In genomic region chr10:122910798-122911225, GRCm38 (mm10) we compare ENCODE assay signal across 10 mouse cellular contexts.
A peak's percentile ranks its signal among the peaks of the same experiment; 100 is the strongest.
DNase-seq lines count a peak whose midpoint lies in the region; ATAC-seq and TF ChIP-seq lines count a peak whose summit lies in the region.
"Had no signal": no experiment of that assay in that cellular context is flagged by ENCODE, and none has a peak within 500 bp of the region (broad histone marks: within the 10 kb centered on the region; RNA-seq: fewer than 3 reads in every experiment).

No protein-coding gene starts in this region.

- H3K9ac ChIP-seq in hindbrain, embryonic 11.5 days (ENCODE audit: low read depth, low read length) = no peak overlapping the region
- no peak overlapping the region for H3K9ac ChIP-seq in hindbrain, embryonic 16.5 days (ENCODE audit: low read depth, low read length)
- no peak overlapping the region; the same call in 1 of the 2 replicates for H3K9ac ChIP-seq in embryonic facial prominence, embryonic 12.5 days
- H3K9ac ChIP-seq in kidney, postnatal 0 days (ENCODE audit: low read depth, low read length) = no peak overlapping the region
- H3K9ac ChIP-seq: liver, embryonic 14.5 days had no signal

- H3K27me3 ChIP-seq in hindbrain, embryonic 11.5 days (ENCODE audit: control insufficient read depth, insufficient read depth, low read length) = no peaks in the 10 kb centered on the region
- H3K27me3 ChIP-seq in hindbrain, embryonic 16.5 days (replicated peaks; ENCODE audit: control insufficient read depth, insufficient read depth, low read length) = no peaks in the 10 kb centered on the region
- no peaks in the 10 kb centered on the region for H3K27me3 ChIP-seq in embryonic facial prominence, embryonic 12.5 days
- no peaks in the 10 kb centered on the region for H3K27me3 ChIP-seq in kidney, postnatal 0 days (ENCODE audit: insufficient read depth, low read length)
- no peaks in the 10 kb centered on the region for H3K27me3 ChIP-seq in small intestine, adult 2 months (ENCODE audit: control insufficient read depth, insufficient read depth, low read length)

- H3K4me3 ChIP-seq in hindbrain, embryonic 11.5 days (ENCODE audit: low read depth, low read length) = no peak overlapping the region
- H3K4me3 ChIP-seq in hindbrain, embryonic 16.5 days (ENCODE audit: low read length) = no peak overlapping the region
- H3K4me3 ChIP-seq in embryonic facial prominence, embryonic 12.5 days = no peak overlapping the region
- no peak overlapping the region for H3K4me3 ChIP-seq in kidney, postnatal 0 days (replicated peaks; ENCODE audit: low read depth, low read length)
- H3K4me3 ChIP-seq in small intestine, adult 2 months (ENCODE audit: low read depth, low read length) = peak overlapping the region; percentile 10; the same call in 1 of the 2 replicates

- ATAC-seq in hindbrain, embryonic 11.5 days (ENCODE audit: low FRiP score) = peak; percentile 3; the same call in 1 of the 2 replicates
- no peak for ATAC-seq in hindbrain, embryonic 16.5 days
- ATAC-seq in embryonic facial prominence, embryonic 12.5 days (ENCODE audit: insufficient number of reproducible peaks, insufficient read depth, low FRiP score, low TSS enrichment) = no peak
- ATAC-seq in kidney, postnatal 0 days (replicated peaks; ENCODE audit: low FRiP score, low read depth) = peak; percentile 79

- no peak overlapping the region for H3K4me2 ChIP-seq in hindbrain, embryonic 11.5 days (replicated peaks; ENCODE audit: low read depth, low read length)
- no peak overlapping the region for H3K4me2 ChIP-seq in hindbrain, embryonic 16.5 days (ENCODE audit: low read length)
- peak overlapping the region; percentile 46 for H3K4me2 ChIP-seq in embryonic facial prominence, embryonic 12.5 days (replicated peaks)
- no peak overlapping the region for H3K4me2 ChIP-seq in kidney, postnatal 0 days (ENCODE audit: low read length)

- no peak for TF ChIP-seq POLR2A in small intestine, adult 2 months (IDR thresholded peaks at IDR 0.05; ENCODE audit: low read depth, low read length)

- H3K36me3 ChIP-seq in hindbrain, embryonic 11.5 days (ENCODE audit: control insufficient read depth, insufficient read depth, low read length) = no peaks in the 10 kb centered on the region
- H3K36me3 ChIP-seq in hindbrain, embryonic 16.5 days (ENCODE audit: control insufficient read depth, insufficient read depth, low read length) = no peaks in the 10 kb centered on the region
- no peaks in the 10 kb centered on the region for H3K36me3 ChIP-seq in embryonic facial prominence, embryonic 12.5 days
- H3K36me3 ChIP-seq in kidney, postnatal 0 days (ENCODE audit: insufficient read depth, low read length) = peaks cover 5% of the 10 kb centered on the region; the same call in 1 of the 2 replicates
- peaks cover 10% of the 10 kb centered on the region for H3K36me3 ChIP-seq in small intestine, adult 2 months (ENCODE audit: control insufficient read depth, insufficient read depth, low read length)

- DNase-seq in hindbrain, embryonic 11.5 days (ENCODE audit: low spot score) = no peak
- DNase-seq in kidney, postnatal 0 days (ENCODE audit: low spot score) = peak; percentile 84
- no peak for DNase-seq in layer of hippocampus, postnatal 25 days (ENCODE audit: extremely low spot score in 1 of 2, low spot score in 1 of 2)
- no peak for DNase-seq in gastrocnemius, adult 18-20 months (ENCODE audit: low spot score)
- DNase-seq in thymus, postnatal 25 days = no peak
- DNase-seq: adrenal gland, postnatal 14 days had no signal

- H3K9me3 ChIP-seq in hindbrain, embryonic 11.5 days (ENCODE audit: control insufficient read depth, low read length) = no peaks in the 10 kb centered on the region
- H3K9me3 ChIP-seq in hindbrain, embryonic 16.5 days (ENCODE audit: control insufficient read depth, low read length) = no peaks in the 10 kb centered on the region
- H3K9me3 ChIP-seq in embryonic facial prominence, embryonic 12.5 days = no peaks in the 10 kb centered on the region
- H3K9me3 ChIP-seq in kidney, postnatal 0 days (replicated peaks; ENCODE audit: low read length) = no peaks in the 10 kb centered on the region

- no peak overlapping the region for H3K27ac ChIP-seq in hindbrain, embryonic 11.5 days (ENCODE audit: low read depth, low read length)
- no peak overlapping the region for H3K27ac ChIP-seq in hindbrain, embryonic 16.5 days (ENCODE audit: low read depth, low read length)
- peak overlapping the region; percentile 100 for H3K27ac ChIP-seq in embryonic facial prominence, embryonic 12.5 days
- peak overlapping the region; percentile 72 for H3K27ac ChIP-seq in kidney, postnatal 0 days
- H3K27ac ChIP-seq in small intestine, adult 2 months (ENCODE audit: insufficient read depth, low read depth, low read length) = peak overlapping the region; percentile 78
- H3K27ac ChIP-seq: liver, embryonic 14.5 days had no signal

- TF ChIP-seq CTCF in kidney, postnatal 0 days (IDR thresholded peaks at IDR 0.05; ENCODE audit: low read depth) = no peak
- no peak for TF ChIP-seq CTCF in small intestine, adult 2 months (IDR thresholded peaks at IDR 0.05; ENCODE audit: extremely low read depth, insufficient read length, insufficient replicate concordance, low read depth, low read length)

- WGBS in hindbrain, embryonic 11.5 days = 46% methylated on average over 8 of the region's 8 CpGs
- WGBS in hindbrain, embryonic 16.5 days = 55% methylated on average over 8 of the region's 8 CpGs
- WGBS in embryonic facial prominence, embryonic 12.5 days = 19% methylated on average over 8 of the region's 8 CpGs
- 14% methylated on average over 8 of the region's 8 CpGs for WGBS in kidney, postnatal 0 days
- WGBS in small intestine, adult 2 months = 35% methylated on average over 8 of the region's 8 CpGs

- peaks cover 7% of the 10 kb centered on the region for H3K4me1 ChIP-seq in hindbrain, embryonic 11.5 days (replicated peaks; ENCODE audit: control insufficient read depth, insufficient read depth, low read length)
- peaks cover 18% of the 10 kb centered on the region for H3K4me1 ChIP-seq in hindbrain, embryonic 16.5 days (ENCODE audit: control insufficient read depth, insufficient read depth, low read depth, low read length)
- H3K4me1 ChIP-seq in embryonic facial prominence, embryonic 12.5 days = peaks cover 46% of the 10 kb centered on the region
- peaks cover 27% of the 10 kb centered on the region for H3K4me1 ChIP-seq in kidney, postnatal 0 days (replicated peaks; ENCODE audit: insufficient read depth, low read length)
- peaks cover 16% of the 10 kb centered on the region for H3K4me1 ChIP-seq in small intestine, adult 2 months (ENCODE audit: control insufficient read depth, insufficient read depth, insufficient read length, low read length)

Comparison
In these comparisons a context has a peak if more than half of its experiments do, and no peak if none do; other contexts are left out.
1. ATAC-seq: peak in hindbrain, embryonic 11.5 days (single experiment) and kidney, postnatal 0 days (single experiment); none in hindbrain, embryonic 16.5 days (single experiment) and embryonic facial prominence, embryonic 12.5 days (single experiment).
2. H3K27ac ChIP-seq: peak in embryonic facial prominence, embryonic 12.5 days (single experiment), kidney, postnatal 0 days (single experiment) and small intestine, adult 2 months (single experiment); none in hindbrain, embryonic 11.5 days (single experiment) and hindbrain, embryonic 16.5 days (single experiment).